In genomic region chr5:103752665-103753510, GRCm38 (mm10) we compare ENCODE assay signal across 8 mouse cellular contexts.
DNase-seq lines count a peak whose midpoint lies in the region; ATAC-seq and TF ChIP-seq lines count a peak whose summit lies in the region.

No protein-coding gene starts in this region.

- H3K9me3 ChIP-seq in limb, embryonic 12.5 days = no peaks in the 10 kb centered on the region
- H3K9me3 ChIP-seq in midbrain, embryonic 11.5 days (ENCODE audit: control insufficient read depth, low read length) = no peaks in the 10 kb centered on the region
- no peaks in the 10 kb centered on the region for H3K9me3 ChIP-seq in stomach, embryonic 14.5 days (ENCODE audit: control insufficient read depth, low read depth, low read length)

- no peaks in the 10 kb centered on the region for H3K36me3 ChIP-seq in limb, embryonic 12.5 days
- no peaks in the 10 kb centered on the region for H3K36me3 ChIP-seq in midbrain, embryonic 11.5 days (ENCODE audit: control insufficient read depth, insufficient read depth, low read length)
- no peaks in the 10 kb centered on the region for H3K36me3 ChIP-seq in stomach, embryonic 14.5 days (ENCODE audit: control insufficient read depth, insufficient read depth, low read length)

- H3K4me3 ChIP-seq in embryonic fibroblast, embryonic 13.5 days (ENCODE audit: insufficient read depth, low read length) = peak overlapping the region; percentile 82
- H3K4me3 ChIP-seq in limb, embryonic 12.5 days (replicated peaks) = peak overlapping the region; percentile 72
- peak overlapping the region; percentile 70 for H3K4me3 ChIP-seq in midbrain, embryonic 11.5 days (ENCODE audit: low read depth, low read length)
- H3K4me3 ChIP-seq in stomach, embryonic 14.5 days (ENCODE audit: low read depth, low read length) = peak overlapping the region; percentile 67

- H3K27ac ChIP-seq in embryonic fibroblast, embryonic 13.5 days (ENCODE audit: insufficient read depth, low read length) = peak overlapping the region; percentile 94
- H3K27ac ChIP-seq in limb, embryonic 12.5 days = peak overlapping the region; percentile 91
- H3K27ac ChIP-seq in midbrain, embryonic 11.5 days (ENCODE audit: low read depth, low read length) = peak overlapping the region; percentile 74; the same call in 1 of the 2 replicates
- peak overlapping the region; percentile 92 for H3K27ac ChIP-seq in stomach, embryonic 14.5 days (ENCODE audit: low read length)

- intact Hi-C loops in heart, postnatal 36 days (cut with DNase I) = loop anchor here (1.0 to 2.0 kb wide), 3 partner anchors 36 to 64 kb away; partner anchors contain the start of gene Aff1

- peaks cover 14% of the 10 kb centered on the region; the same call in 1 of the 2 replicates for H3K27me3 ChIP-seq in limb, embryonic 12.5 days
- H3K27me3 ChIP-seq in midbrain, embryonic 11.5 days (ENCODE audit: control insufficient read depth, insufficient read depth, low read length) = peaks cover 8% of the 10 kb centered on the region; the same call in 1 of the 2 replicates
- no peaks in the 10 kb centered on the region for H3K27me3 ChIP-seq in stomach, embryonic 14.5 days (ENCODE audit: control insufficient read depth, insufficient read depth, low read length)

- peak overlapping the region; percentile 79 for H3K4me2 ChIP-seq in limb, embryonic 12.5 days
- peak overlapping the region; percentile 63 for H3K4me2 ChIP-seq in midbrain, embryonic 11.5 days
- peak overlapping the region; percentile 69 for H3K4me2 ChIP-seq in stomach, embryonic 14.5 days (replicated peaks; ENCODE audit: low read depth, low read length)

- H3K4me1 ChIP-seq in embryonic fibroblast, embryonic 13.5 days (ENCODE audit: control insufficient read depth, insufficient read depth, low read length) = peaks cover 18% of the 10 kb centered on the region
- H3K4me1 ChIP-seq in limb, embryonic 12.5 days (replicated peaks) = peaks cover 22% of the 10 kb centered on the region
- peaks cover 4% of the 10 kb centered on the region; the same call in 1 of the 2 replicates for H3K4me1 ChIP-seq in midbrain, embryonic 11.5 days (ENCODE audit: control insufficient read depth, insufficient read depth, low read length)
- no peaks in the 10 kb centered on the region for H3K4me1 ChIP-seq in stomach, embryonic 14.5 days (ENCODE audit: control insufficient read depth, insufficient read depth, low read length)

- peak; percentile 31 for TF ChIP-seq POLR2A in embryonic fibroblast, embryonic 13.5 days (IDR thresholded peaks at IDR 0.05; ENCODE audit: low read depth, low read length)

- 3% methylated on average over 23 of the region's 23 CpGs for WGBS in limb, embryonic 12.5 days
- WGBS in midbrain, embryonic 11.5 days = 4% methylated on average over 23 of the region's 23 CpGs
- WGBS in stomach, embryonic 14.5 days = 4% methylated on average over 23 of the region's 23 CpGs

- peak overlapping the region; percentile 79 for H3K9ac ChIP-seq in limb, embryonic 12.5 days (replicated peaks)
- H3K9ac ChIP-seq in midbrain, embryonic 11.5 days (ENCODE audit: low read length) = peak overlapping the region; percentile 88
- peak overlapping the region; percentile 57; the same call in 1 of the 2 replicates for H3K9ac ChIP-seq in stomach, embryonic 14.5 days (replicated peaks; ENCODE audit: low read depth, low read length)

- no peak for TF ChIP-seq CTCF in embryonic fibroblast, embryonic 13.5 days (IDR thresholded peaks at IDR 0.05; ENCODE audit: borderline replicate concordance, insufficient read depth, low read length)

- peak; percentile 26 for DNase-seq in cerebellum, adult 11 months
- DNase-seq in adrenal gland, postnatal 14 days = peak; percentile 60
- peak; percentile 63 to 71 for DNase-seq in heart, postnatal 36 days
- DNase-seq in midbrain, embryonic 11.5 days (ENCODE audit: low spot score, missing footprints) = peak; percentile 95

- no peak for ATAC-seq in cerebellum, adult (ENCODE audit: insufficient number of reproducible peaks, low FRiP score, low TSS enrichment)
- no peak for ATAC-seq in limb, embryonic 12.5 days (ENCODE audit: insufficient number of reproducible peaks, insufficient read depth, low FRiP score, low TSS enrichment, low read depth)
- peak; percentile 3; the same call in 1 of the 2 replicates for ATAC-seq in midbrain, embryonic 11.5 days (ENCODE audit: low FRiP score)
- no peak for ATAC-seq in stomach, embryonic 14.5 days (ENCODE audit: insufficient number of reproducible peaks, insufficient read depth, low FRiP score, low read depth)

Comparison
In these comparisons a context has a peak if more than half of its experiments do, and no peak if none do; other contexts are left out.
1. DNase-seq: peak in every context shown above with its lines; median percentile 95 in midbrain, embryonic 11.5 days; 67 in heart, postnatal 36 days; 60 in adrenal gland, postnatal 14 days; 26 in cerebellum, adult 11 months.